Mouse (Mus musculus) stomach, postnatal 0 days (tissue): ENCODE results near the gene Palm. TPM values are rescaled to one million over a fixed set of nuclear protein-coding genes. Genes with fewer than 3 reads are reported as not detected.
A peak's percentile ranks its signal among the peaks of the same experiment; 100 is the strongest.

Experiments
- ATAC-seq: fragments of 200-750 bp; cut with Nextera tagmentation; 2 replicates; pipeline ENCODE4 v1.8.0; 2017; ENCODE audit not compliant: low FRiP score, low TSS enrichment
- DNase-seq: peaks from one replicate; pipeline ENCODE4 v3.0.0-alpha.2; 2016; ENCODE audit warnings: low spot score
- H3K27ac ChIP-seq: fragments of 300-500 bp; sonication (generic); replicated peaks from 2 replicates; pipeline ENCODE4 v1.5.1; 2014; ENCODE audit warnings: mild to moderate bottlenecking, control low read depth
- H3K27me3 ChIP-seq: fragments of 300-500 bp; sonication (generic); 2 replicates; pipeline ENCODE4 v1.6.1; 2014; ENCODE audit warnings: low read length; ENCODE audit not compliant: control insufficient read depth, insufficient read depth
- H3K36me3 ChIP-seq: fragments of 300-500 bp; sonication (generic); 2 replicates; pipeline ENCODE4 v1.6.1; 2014; ENCODE audit warnings: low read length, mixed read lengths; ENCODE audit not compliant: control insufficient read depth, insufficient read depth
- H3K4me1 ChIP-seq: fragments of 300-500 bp; sonication (generic); replicated peaks from 2 replicates; pipeline ENCODE4 v1.6.1; 2014; ENCODE audit warnings: antibody characterized with exemption; ENCODE audit not compliant: control insufficient read depth, insufficient read depth
- H3K4me2 ChIP-seq: fragments of 300-500 bp; sonication (generic); replicated peaks from 2 replicates; pipeline ENCODE4 v1.6.1; 2014; ENCODE audit warnings: low read depth, mild to moderate bottlenecking, control low read depth, moderate library complexity
- H3K4me3 ChIP-seq: fragments of 300-500 bp; sonication (generic); 2 replicates; pipeline ENCODE4 v1.5.1; 2014; ENCODE audit warnings: low read depth, low read length, control low read depth
- H3K9ac ChIP-seq: fragments of 300-500 bp; sonication (generic); 2 replicates; pipeline ENCODE4 v1.6.1; 2014; ENCODE audit warnings: mild to moderate bottlenecking, low read length, control low read depth, mixed read lengths
- H3K9me3 ChIP-seq: fragments of 300-500 bp; sonication (generic); 2 replicates; pipeline ENCODE4 v1.6.1; 2016; ENCODE audit warnings: low read length; ENCODE audit not compliant: control insufficient read depth
- CTCF ChIP-seq: IDR thresholded peaks from 2 replicates; pipeline ENCODE4 v1.5.1; 2016; ENCODE audit warnings: antibody characterized with exemption, low read depth, mild to moderate bottlenecking, moderate library complexity
- EP300 ChIP-seq: optimal IDR thresholded peaks from 2 replicates; pipeline ENCODE3; 2016; ENCODE audit warnings: antibody characterized with exemption
- WGBS: fragments of 180-500 bp; shearing (Covaris S2); extraction: QIAGEN DNeasy Blood & Tissue Kit; methylation state at CpG from one replicate; pipeline ENCODE4 v1.1.7; 2014; 5-methylcytosine and 5-hydroxymethylcytosine counted together
- microRNA-seq: library from miRNA; unstranded; fragments of <30 nt; microRNA quantifications from one replicate; pipeline ENCODE4, GENCODE M21; 2016
- polyA plus RNA-seq: library from polyadenylated mRNA; unstranded; fragments of >200 nt; fragmentation: Nextera tagmentation; extraction: Ambion mirVana; gene quantifications from 2 replicates; pipeline ENCODE4 v1.2.1, GENCODE M21; 2015

The Palm gene
- polyA plus RNA-seq, 1 experiment from 2014 or later = 27.8 TPM

- no peak overlapping the region for H3K27ac ChIP-seq
- no peaks in the 10 kb centered on the region for H3K9me3 ChIP-seq
- ATAC-seq (peak; percentile 31; the same call in 1 of the 2 replicates), DNase-seq (no peak)
- 66% methylated on average over 19 of the region's 19 CpGs for WGBS
- H3K4me1 ChIP-seq = no peaks in the 10 kb centered on the region
- TF ChIP-seq CTCF (peak; percentile 69), EP300 (no peak)
- H3K36me3 ChIP-seq = peaks cover 23% of the 10 kb centered on the region
- no peak overlapping the region for H3K9ac ChIP-seq
- no peaks in the 10 kb centered on the region for H3K27me3 ChIP-seq
- no peak overlapping the region for H3K4me2 ChIP-seq
- no peak overlapping the region for H3K4me3 ChIP-seq
These were observed 72.5 kb downstream of the Palm start for GRCm38 (mm10) chr10:79865801-79866295.

- H3K4me1 ChIP-seq = no peaks in the 10 kb centered on the region
- DNase-seq (no peak), ATAC-seq (no peak)
- no peaks in the 10 kb centered on the region for H3K9me3 ChIP-seq
- H3K4me3 ChIP-seq = no peak overlapping the region
- H3K27me3 ChIP-seq = no peaks in the 10 kb centered on the region
- H3K4me2 ChIP-seq = no peak overlapping the region
- H3K27ac ChIP-seq = no peak overlapping the region
- H3K36me3 ChIP-seq = peaks cover 16% of the 10 kb centered on the region
- H3K9ac ChIP-seq = no peak overlapping the region
- TF ChIP-seq CTCF = no peak
- TF ChIP-seq EP300 = no peak
- WGBS = 77% methylated on average over 11 of the region's 11 CpGs
These were observed 73.2 kb downstream of the Palm start for GRCm38 (mm10) chr10:79866601-79867000.

Small RNAs within 50 kb of the gene (microRNA-seq; reads per million reads assigned to microRNA genes)
- not detected for gene Mir6910

Other genes starting within 250 kb of the Palm start
- gene Mier2, start 238.4 kb upstream of the Palm start, polyA plus RNA-seq = 24.0 and 25.4 TPM in 2 replicates
- not detected in 2 replicates for gene Theg, start 206.2 kb upstream of the Palm start, polyA plus RNA-seq
- 0.02 and 0.07 TPM in 2 replicates for gene C2cd4c, start 179.5 kb upstream of the Palm start, polyA plus RNA-seq
- gene Shc2, start 155.7 kb upstream of the Palm start, polyA plus RNA-seq = 2.7 and 3.3 TPM in 2 replicates
- gene Odf3l2, start 147.8 kb upstream of the Palm start, polyA plus RNA-seq = not detected in 2 replicates
- 17.6 and 22.2 TPM in 2 replicates for gene Madcam1, start 129.0 kb upstream of the Palm start, polyA plus RNA-seq
- gene Tpgs1, start 124.2 kb upstream of the Palm start, polyA plus RNA-seq = 50.3 and 51.0 TPM in 2 replicates
- gene Cdc34, start 111.4 kb upstream of the Palm start, polyA plus RNA-seq = 85.3 and 86.9 TPM in 2 replicates
- 0.62 and 0.83 TPM in 2 replicates for gene Gzmm, start 104.6 kb upstream of the Palm start, polyA plus RNA-seq
- 1,012 and 1,042 TPM in 2 replicates for gene Bsg, start 89.1 kb upstream of the Palm start, polyA plus RNA-seq
- 0.28 and 0.38 TPM in 2 replicates for gene Hcn2, start 76.9 kb upstream of the Palm start, polyA plus RNA-seq
- gene Polrmt, start 47.0 kb upstream of the Palm start, polyA plus RNA-seq = 16.5 and 20.6 TPM in 2 replicates
- gene Fgf22, start 38.5 kb upstream of the Palm start, polyA plus RNA-seq = 13.5 and 14.9 TPM in 2 replicates
- gene Rnf126, start 26.6 kb upstream of the Palm start, polyA plus RNA-seq = 60.0 and 68.6 TPM in 2 replicates
- gene Fstl3, start 16.3 kb upstream of the Palm start, polyA plus RNA-seq = 14.1 and 17.6 TPM in 2 replicates
- 0.04 and 0.15 TPM in 2 replicates for gene Prss57, start 2.6 kb upstream of the Palm start, polyA plus RNA-seq
- 57.6 and 58.0 TPM in 2 replicates for gene Misp, start 27.4 kb downstream of the Palm start, polyA plus RNA-seq
- gene Ptbp1, start 60.9 kb downstream of the Palm start, polyA plus RNA-seq = 99.3 and 103 TPM in 2 replicates
- gene Prtn3, start 80.9 kb downstream of the Palm start, polyA plus RNA-seq = 0.86 and 0.87 TPM in 2 replicates
- 5.5 and 7.0 TPM in 2 replicates for gene Plppr3, start 81.1 kb downstream of the Palm start, polyA plus RNA-seq
- gene Elane, start 92.7 kb downstream of the Palm start, polyA plus RNA-seq = 0.30 and 0.55 TPM in 2 replicates
- not detected in 2 replicates for gene Cfd, start 97.3 kb downstream of the Palm start, polyA plus RNA-seq
- gene Med16, start 115.4 kb downstream of the Palm start, polyA plus RNA-seq = 25.6 and 29.7 TPM in 2 replicates
- gene Gm26602, start 117.3 kb downstream of the Palm start, polyA plus RNA-seq = 8.9 and 18.0 TPM in 2 replicates
- gene Kiss1r, start 123.4 kb downstream of the Palm start, polyA plus RNA-seq = 0.79 and 0.99 TPM in 2 replicates
- gene R3hdm4, start 127.6 kb downstream of the Palm start, polyA plus RNA-seq = 160 and 174 TPM in 2 replicates
- gene Arid3a, start 133.5 kb downstream of the Palm start, polyA plus RNA-seq = 3.2 and 3.5 TPM in 2 replicates
- gene Wdr18, start 166.6 kb downstream of the Palm start, polyA plus RNA-seq = 46.9 and 50.3 TPM in 2 replicates
- 0.17 and 0.18 TPM in 2 replicates for gene Grin3b, start 177.1 kb downstream of the Palm start, polyA plus RNA-seq
- 18.5 and 19.1 TPM in 2 replicates for gene Tmem259, start 190.8 kb downstream of the Palm start, polyA plus RNA-seq
- 236 and 245 TPM in 2 replicates for gene Cnn2, start 195.0 kb downstream of the Palm start, polyA plus RNA-seq
- gene Abca7, start 202.9 kb downstream of the Palm start, polyA plus RNA-seq = 2.6 and 3.2 TPM in 2 replicates
- 2.0 TPM in 2 replicates for gene Arhgap45, start 223.1 kb downstream of the Palm start, polyA plus RNA-seq
- 121 and 122 TPM in 2 replicates for gene Polr2e, start 246.2 kb downstream of the Palm start, polyA plus RNA-seq